Mouse (Mus musculus) kidney, postnatal 0 days (tissue): ENCODE data around the gene Mrpl48. TPM values are rescaled to one million over a fixed set of nuclear protein-coding genes. Genes with fewer than 3 reads are reported as not detected.
A peak's percentile ranks its signal among the peaks of the same experiment; 100 is the strongest.

Experiments
- ATAC-seq: fragments of 200-750 bp; cut with Nextera tagmentation; replicated peaks from 2 replicates; pipeline ENCODE4 v1.8.0; 2017; ENCODE audit warnings: low read depth, moderate number of reproducible peaks, moderate TSS enrichment, moderate library complexity; ENCODE audit not compliant: low FRiP score
- DNase-seq: peaks from one replicate; pipeline ENCODE4 v3.0.0-alpha.2; 2016; ENCODE audit warnings: low spot score
- H3K27ac ChIP-seq: fragments of 300-500 bp; sonication (generic); 2 replicates; pipeline ENCODE4 v1.5.1; 2014; ENCODE audit warnings: mild to moderate bottlenecking
- H3K27me3 ChIP-seq: fragments of 300-500 bp; sonication (generic); 2 replicates; pipeline ENCODE4 v1.6.1; 2014; ENCODE audit warnings: low read length, mixed read lengths; ENCODE audit not compliant: insufficient read depth
- H3K36me3 ChIP-seq: fragments of 300-500 bp; sonication (generic); 2 replicates; pipeline ENCODE4 v1.6.1; 2014; ENCODE audit warnings: low read length, mixed read lengths; ENCODE audit not compliant: insufficient read depth
- H3K4me1 ChIP-seq: fragments of 300-500 bp; sonication (generic); replicated peaks from 2 replicates; pipeline ENCODE4 v1.6.1; 2014; ENCODE audit warnings: antibody characterized with exemption, low read length, mixed read lengths; ENCODE audit not compliant: insufficient read depth
- H3K4me2 ChIP-seq: fragments of 300-500 bp; sonication (generic); 2 replicates; pipeline ENCODE4 v1.6.1; 2014; ENCODE audit warnings: mild to moderate bottlenecking, low read length, moderate library complexity, mixed read lengths
- H3K4me3 ChIP-seq: fragments of 300-500 bp; sonication (generic); replicated peaks from 2 replicates; pipeline ENCODE4 v1.5.1; 2014; ENCODE audit warnings: low read depth, low read length
- H3K9ac ChIP-seq: fragments of 300-500 bp; sonication (generic); 2 replicates; pipeline ENCODE4 v1.6.1; 2014; ENCODE audit warnings: low read depth, low read length
- H3K9me3 ChIP-seq: fragments of 300-500 bp; sonication (generic); replicated peaks from 2 replicates; pipeline ENCODE4 v1.6.1; 2016; ENCODE audit warnings: low read length, inconsistent platforms, mixed read lengths
- CTCF ChIP-seq: IDR thresholded peaks from 2 replicates; pipeline ENCODE4 v1.5.1; 2016; ENCODE audit warnings: antibody characterized with exemption, low read depth, mild to moderate bottlenecking, moderate library complexity
- WGBS: fragments of 180-500 bp; shearing (Covaris S2); extraction: QIAGEN DNeasy Blood & Tissue Kit; methylation state at CpG from one replicate; pipeline ENCODE4 v1.1.7; 2014; 5-methylcytosine and 5-hydroxymethylcytosine counted together
- polyA plus RNA-seq: library from polyadenylated mRNA; unstranded; fragments of >200 nt; fragmentation: Nextera tagmentation; extraction: Ambion mirVana; gene quantifications from 2 replicates; pipeline ENCODE4 v1.2.1, GENCODE M21; 2015

Mrpl48 gene
- 105 and 107 TPM in 2 replicates for polyA plus RNA-seq

DNA sequence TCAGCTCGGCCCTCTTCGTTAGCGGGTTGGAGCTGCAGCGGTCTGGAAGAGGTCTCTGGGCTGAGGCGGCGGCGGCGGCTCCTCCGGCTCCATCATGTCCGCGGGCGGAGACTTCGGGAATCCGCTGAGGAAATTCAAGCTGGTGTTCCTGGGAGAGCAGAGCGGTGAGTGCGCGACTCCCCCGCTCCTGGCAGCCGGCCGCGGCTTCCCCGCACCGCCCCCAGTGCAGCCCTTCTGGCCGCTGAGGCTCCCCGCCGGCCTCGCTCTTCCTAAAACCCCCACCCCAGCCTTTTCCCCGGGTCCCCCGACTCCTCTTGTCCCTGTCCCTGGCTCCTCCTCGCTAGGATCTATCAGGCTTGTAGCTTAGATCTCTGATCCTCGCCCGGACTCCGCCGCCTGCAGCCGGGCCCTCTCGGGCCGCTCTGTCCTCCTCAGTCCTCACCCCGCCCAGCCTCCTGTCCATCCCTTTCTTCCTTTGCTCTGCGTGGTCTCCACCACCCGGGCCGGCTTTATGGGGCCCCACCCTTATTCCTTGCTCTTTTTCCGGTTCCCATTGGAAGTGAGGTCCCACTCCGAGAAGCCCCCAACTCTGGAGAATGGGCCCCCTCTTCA lies at the start of gene Mrpl48:
Gene Mrpl48 (minus strand): TSS at position 172 of the 612 bp plus-strand sequence.
- Histone ChIP-seq H3K4me2 (peak within 1 kb of the TSS; percentile 71), H3K4me1 (no peaks in the 10 kb centered on the region), H3K36me3 (no peaks in the 10 kb centered on the region), H3K4me3 (peak within 1 kb of the TSS; percentile 100), H3K9me3 (no peaks in the 10 kb centered on the region), H3K27me3 (no peaks in the 10 kb centered on the region), H3K9ac (peak within 1 kb of the TSS; percentile 99), H3K27ac (peak within 1 kb of the TSS; percentile 100)
- WGBS = 1% methylated on average over 41 of the region's 43 CpGs
- DNase-seq (peak; percentile 82), ATAC-seq (peak; percentile 18)
- TF ChIP-seq CTCF = no peak

- H3K9ac ChIP-seq = no peak overlapping the region
- H3K27ac ChIP-seq = no peak overlapping the region
- no peak overlapping the region for H3K4me3 ChIP-seq
- 0 out of 2 replicates have a peak, but pooled peaks cover 8% of the 10 kb centered on the region for H3K4me1 ChIP-seq
- ATAC-seq (no peak), DNase-seq (no peak)
- no peak overlapping the region for H3K4me2 ChIP-seq
- WGBS = 32% methylated on average over 5 of the region's 5 CpGs
- no peaks in the 10 kb centered on the region for H3K9me3 ChIP-seq
- H3K27me3 ChIP-seq = no peaks in the 10 kb centered on the region
- no peak for TF ChIP-seq CTCF
- no peaks in the 10 kb centered on the region for H3K36me3 ChIP-seq
Observed at GRCm38 (mm10) chr7:100656739-100657138, 48.6 kb upstream of the Mrpl48 start.

- H3K27ac ChIP-seq = no peak overlapping the region
- WGBS = 87% methylated on average over 8 of the region's 8 CpGs
Observed at GRCm38 (mm10) chr7:100654441-100654840, 46.3 kb upstream of the Mrpl48 start.

DNA sequence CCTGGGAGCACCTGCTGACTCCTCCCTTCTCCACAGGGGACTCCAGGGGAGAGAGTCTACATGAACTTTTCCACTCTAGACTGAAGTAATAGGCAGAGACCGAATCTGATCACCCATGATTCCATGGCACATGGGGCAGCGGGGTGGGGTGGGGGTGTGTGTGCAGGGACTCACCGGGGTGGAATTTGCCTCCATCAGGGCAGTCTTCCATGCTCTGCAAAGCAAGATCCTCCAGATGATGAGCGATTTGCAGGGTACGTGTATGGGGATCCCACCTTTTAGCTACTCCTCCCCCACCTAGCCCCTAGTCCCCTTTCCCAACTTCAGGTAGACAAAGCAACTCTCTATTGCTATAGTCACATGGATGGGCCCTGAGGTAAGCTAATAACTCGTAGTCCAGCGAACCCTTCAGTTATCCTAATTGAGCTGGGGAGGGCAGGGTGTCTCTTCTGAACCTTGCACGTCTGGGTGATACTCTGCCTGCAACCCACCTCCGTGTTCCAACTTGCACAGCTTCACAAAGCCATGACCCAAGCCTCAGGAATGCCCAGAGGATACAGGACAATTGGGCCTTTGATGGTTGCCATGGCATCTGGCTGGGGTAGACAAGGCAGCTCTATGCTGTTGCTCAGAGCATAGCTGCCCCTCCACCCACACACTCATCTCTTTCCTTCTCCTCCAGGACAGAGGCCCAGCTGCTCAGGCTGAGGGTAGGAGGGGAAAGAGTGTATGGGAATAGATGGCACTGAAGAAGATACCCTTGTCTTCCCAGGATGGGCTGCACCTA lies 45.6 kb upstream of the Mrpl48 start:
- Histone ChIP-seq H3K27ac (no peak overlapping the region), H3K4me2 (no peak overlapping the region), H3K4me3 (no peak overlapping the region), H3K4me1 (0 out of 2 replicates have a peak, but pooled peaks cover 10% of the 10 kb centered on the region), H3K36me3 (no peaks in the 10 kb centered on the region), H3K9ac (no peak overlapping the region), H3K27me3 (no peaks in the 10 kb centered on the region), H3K9me3 (no peaks in the 10 kb centered on the region)
- ATAC-seq (no peak), DNase-seq (no peak)
- 85% methylated on average over 9 of the region's 9 CpGs for WGBS
- TF ChIP-seq CTCF = no peak

More at GRCm38 (mm10) chr7:100654441-100654840, 46.3 kb upstream of the Mrpl48 start:
- no peaks in the 10 kb centered on the region for H3K27me3 ChIP-seq
- no peak overlapping the region for H3K4me2 ChIP-seq
- TF ChIP-seq CTCF = no peak
- no peaks in the 10 kb centered on the region for H3K9me3 ChIP-seq
- ATAC-seq = no peak
- no peak overlapping the region for H3K4me3 ChIP-seq
- no peak for DNase-seq
- no peaks in the 10 kb centered on the region for H3K36me3 ChIP-seq
- H3K4me1 ChIP-seq = 0 out of 2 replicates have a peak, but pooled peaks cover 11% of the 10 kb centered on the region
- no peak overlapping the region for H3K9ac ChIP-seq

- Histone ChIP-seq H3K9me3 (no peaks in the 10 kb centered on the region), H3K27ac (no peak overlapping the region), H3K27me3 (no peaks in the 10 kb centered on the region), H3K36me3 (no peaks in the 10 kb centered on the region), H3K4me3 (no peak overlapping the region), H3K4me2 (no peak overlapping the region), H3K9ac (no peak overlapping the region), H3K4me1 (0 out of 2 replicates have a peak, but pooled peaks cover 3% of the 10 kb centered on the region)
- TF ChIP-seq CTCF = no peak
- ATAC-seq (no peak; the same call in 1 of the 2 replicates), DNase-seq (no peak)
- 60% methylated on average over 4 of the region's 4 CpGs for WGBS
Observed at GRCm38 (mm10) chr7:100651011-100651410, 42.9 kb upstream of the Mrpl48 start.

DNA sequence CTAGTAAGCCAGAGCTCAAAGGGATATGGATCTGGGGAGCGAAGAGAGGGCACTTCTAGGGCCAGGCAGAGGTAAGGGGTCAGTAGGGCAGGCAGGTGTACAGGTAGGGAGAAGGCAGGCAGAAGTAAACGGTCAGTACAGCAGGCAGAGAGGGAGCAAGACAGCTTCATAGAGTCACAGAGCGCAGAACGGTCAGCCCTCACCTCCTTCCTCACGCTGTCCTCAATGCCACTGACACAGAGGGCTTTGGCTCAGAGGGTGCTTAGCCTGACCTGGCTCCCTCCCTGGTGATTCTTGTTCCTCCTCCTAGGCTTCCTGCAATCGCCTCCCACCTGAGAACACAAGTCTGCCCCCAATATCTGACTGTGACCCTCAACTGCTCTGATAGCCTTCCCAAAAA lies 42.3 kb upstream of the Mrpl48 start:
- DNase-seq (no peak), ATAC-seq (no peak)
- no peak overlapping the region for H3K27ac ChIP-seq
- no peak overlapping the region for H3K4me2 ChIP-seq
- H3K4me3 ChIP-seq = no peak overlapping the region
- no peaks in the 10 kb centered on the region for H3K9me3 ChIP-seq
- no peaks in the 10 kb centered on the region for H3K27me3 ChIP-seq
- TF ChIP-seq CTCF = no peak
- H3K9ac ChIP-seq = no peak overlapping the region
- 86% methylated on average over 6 of the region's 6 CpGs for WGBS
- 0 out of 2 replicates have a peak, but pooled peaks cover 3% of the 10 kb centered on the region for H3K4me1 ChIP-seq
- no peaks in the 10 kb centered on the region for H3K36me3 ChIP-seq
